Comparison of ENCODE assay signal across 25 mouse cellular contexts in genomic region chr3:108974920-108975485, GRCm38 (mm10). TPM values are rescaled to one million over a fixed set of nuclear protein-coding genes. Genes with fewer than 3 reads are reported as not detected.
A peak's percentile ranks its signal among the peaks of the same experiment; 100 is the strongest.
DNase-seq lines count a peak whose midpoint lies in the region; ATAC-seq and TF ChIP-seq lines count a peak whose summit lies in the region.
"Had no signal": no experiment of that assay in that cellular context is flagged by ENCODE, and none has a peak within 500 bp of the region (broad histone marks: within the 10 kb centered on the region; RNA-seq: fewer than 3 reads in every experiment).

No protein-coding gene starts in this region.

- CTCF ChIA-PET in Patski (lab: Charles Lee), result interaction anchor here (7.3 kb wide), 1 partner anchor 14 kb away, joined by 43 read pairs; no protein-coding TSS in a partner anchor

- POLR2A ChIA-PET in Patski (lab: Charles Lee), result interaction anchor here (1.2 kb wide), 1 partner anchor 55 kb away, joined by 3 read pairs; no protein-coding TSS in a partner anchor

- no peak for TF ChIP-seq CTCF in Patski (IDR thresholded peaks at IDR 0.05)

- intact Hi-C loops in left cerebral cortex, postnatal 4 days (cut with DNase I), result no loop called here

- no peak overlapping the region for H3K4me3 ChIP-seq in liver, embryonic 13.5 days (replicated peaks)
- H3K4me3 ChIP-seq: forebrain, embryonic 13.5 days; heart, adult 2 months; hindbrain, embryonic 12.5 days; intestine, embryonic 15.5 days; left cerebral cortex, adult 2 months; limb, embryonic 13.5 days; lung, embryonic 15.5 days had no signal

- in situ Hi-C loops in Patski (cut with MboI; ENCODE audit: low pct_unique_long_range_greater_than_20kb), result no loop called here

- H3K9me3 ChIP-seq in liver, embryonic 13.5 days (replicated peaks), result no peaks in the 10 kb centered on the region
- H3K9me3 ChIP-seq: forebrain, embryonic 13.5 days; hindbrain, embryonic 12.5 days; intestine, embryonic 15.5 days; limb, embryonic 13.5 days; lung, embryonic 15.5 days had no signal

- H3K27ac ChIP-seq in liver, embryonic 13.5 days, result no peak overlapping the region; the same call in 1 of the 2 replicates
- H3K27ac ChIP-seq: forebrain, embryonic 13.5 days; heart, adult 2 months; hindbrain, embryonic 12.5 days; intestine, embryonic 15.5 days; left cerebral cortex, adult 2 months; limb, embryonic 13.5 days; lung, embryonic 15.5 days had no signal

- ATAC-seq in Patski, result peak; percentile 44
- ATAC-seq in liver, embryonic 13.5 days (ENCODE audit: low read depth), result no peak
- ATAC-seq: forebrain, embryonic 13.5 days; intestine, embryonic 15.5 days; midbrain, embryonic 16.5 days had no signal

- DNase-seq in cerebellum, adult 11 months, result peak; percentile 10
- DNase-seq in cerebellum, postnatal 4 days (ENCODE audit: low spot score in 2 of 2), result no peak
- peak; percentile 42 to 52 for DNase-seq in kidney, postnatal 4 days
- no peak for DNase-seq in kidney, adult 9 months
- no peak for DNase-seq in Patski (ENCODE audit: low read depth, low spot score)
- DNase-seq in liver, embryonic 13.5 days, result no peak
- DNase-seq in left cerebral cortex, postnatal 4 days, result no peak
- no peak for DNase-seq in natural killer cell, adult 2 months (ENCODE audit: low spot score in 2 of 2)
- DNase-seq: adrenal gland, postnatal 25 days; B cell, adult 2 months; heart, adult 2 months; thymus, adult 18-20 months had no signal

- H3K27me3 ChIP-seq in Patski, result no peaks in the 10 kb centered on the region
- H3K27me3 ChIP-seq in liver, embryonic 13.5 days, result no peaks in the 10 kb centered on the region
- H3K27me3 ChIP-seq: forebrain, embryonic 13.5 days; hindbrain, embryonic 12.5 days; intestine, embryonic 15.5 days; limb, embryonic 13.5 days; lung, embryonic 15.5 days had no signal

- peaks cover 22% of the 10 kb centered on the region for H3K4me1 ChIP-seq in liver, embryonic 13.5 days (replicated peaks)
- H3K4me1 ChIP-seq: forebrain, embryonic 13.5 days; hindbrain, embryonic 12.5 days; intestine, embryonic 15.5 days; limb, embryonic 13.5 days; lung, embryonic 15.5 days had no signal

- H3K4me2 ChIP-seq in liver, embryonic 13.5 days, result peak overlapping the region; percentile 35; the same call in 1 of the 2 replicates
- H3K4me2 ChIP-seq: forebrain, embryonic 13.5 days; hindbrain, embryonic 12.5 days; intestine, embryonic 15.5 days; limb, embryonic 13.5 days; lung, embryonic 15.5 days had no signal

- H3K36me3 ChIP-seq in liver, embryonic 13.5 days, result peaks cover 17% of the 10 kb centered on the region

- 75% methylated on average over 15 of the region's 15 CpGs for WGBS in liver, embryonic 13.5 days (ENCODE audit: insufficient replicate concordance)

- no peak overlapping the region for H3K9ac ChIP-seq in liver, embryonic 13.5 days
- H3K9ac ChIP-seq: forebrain, embryonic 13.5 days; hindbrain, embryonic 12.5 days; intestine, embryonic 15.5 days; limb, embryonic 13.5 days; lung, embryonic 15.5 days had no signal

RNA-seq across cellular contexts. Expression of gene Gm9857, which starts 34.8 kb away (rescaled TPM):
- polyA plus RNA-seq in Patski (2021), result not detected
- not detected in 2 replicates for polyA plus RNA-seq in liver, embryonic 13.5 days (2015; fragmentation: Nextera tagmentation; extraction: Ambion mirVana)
- 1 to 10 TPM in 1 of 2 experiments, not detected in 1; 2.0 TPM for total RNA-seq in left cerebral cortex, postnatal 4 days (2021)
- total RNA-seq: adrenal gland, postnatal 25 days; gastrocnemius, adult 18-20 months; heart, adult 2 months; layer of hippocampus, adult 8-10 months; left cerebral cortex, adult 2 months; megakaryocyte, adult 5-6 weeks; MEL had no signal
- polyA plus RNA-seq: forebrain, embryonic 13.5 days; heart, adult 2 months; heart, embryonic 16.5 days; hindbrain, embryonic 12.5 days; intestine, embryonic 15.5 days; lung, embryonic 15.5 days; midbrain, embryonic 16.5 days; neural tube, embryonic 11.5 days had no signal

RNA-seq across cellular contexts. Expression of gene Henmt1, which starts 35.3 kb away (rescaled TPM):
- polyA plus RNA-seq in Patski (2021), result 0.04 TPM
- polyA plus RNA-seq in liver, embryonic 13.5 days (2015; fragmentation: Nextera tagmentation; extraction: Ambion mirVana), result 0.08 TPM in 1 of 2 replicates, not detected in the other
- total RNA-seq in left cerebral cortex, postnatal 4 days (2021), result 1 to 10 TPM; 4.4 to 5.8 TPM
- total RNA-seq: adrenal gland, postnatal 25 days; gastrocnemius, adult 18-20 months; heart, adult 2 months; MEL had no signal
- polyA plus RNA-seq: heart, adult 2 months had no signal

RNA-seq across cellular contexts. Expression of gene Fam102b, which starts 52.4 kb away (rescaled TPM):
- 30.5 TPM for polyA plus RNA-seq in Patski (2021)
- 1.6 and 1.9 TPM in 2 replicates for polyA plus RNA-seq in liver, embryonic 13.5 days (2015; fragmentation: Nextera tagmentation; extraction: Ambion mirVana)
- total RNA-seq in left cerebral cortex, postnatal 4 days (2021), result 10 to 100 TPM; 83.0 to 84.2 TPM

Comparison
In these comparisons a context has a peak if more than half of its experiments do, and no peak if none do; other contexts are left out.
1. DNase-seq: peak in cerebellum, adult 11 months (single experiment) and kidney, postnatal 4 days (2 of 2); none in cerebellum, postnatal 4 days (0 of 2), kidney, adult 9 months (single experiment), Patski (single experiment), liver, embryonic 13.5 days (single experiment), left cerebral cortex, postnatal 4 days (single experiment) and natural killer cell, adult 2 months (0 of 2).
2. RNA of gene Fam102b, which starts 52.4 kb away (polyA plus RNA-seq): 30.5 TPM in Patski (single experiment); 1.6 to 1.9 TPM in liver, embryonic 13.5 days; every median in the first group is over 10 times any median in the second.